Mouse (Mus musculus) left cerebral cortex, adult 9 months (tissue): ENCODE measurements around the gene Pip5k1a.
A peak's percentile ranks its signal among the peaks of the same experiment; 100 is the strongest.
"Not testable (repeated sequence)": the region's sequence is repeated elsewhere in the genome, so short reads cannot be mapped to it uniquely, and the experiment has no call there.

Source experiments
- DNase-seq, 2 experiments: peaks; one replicate each; pipeline ENCODE4 v3.0.0; 2022; ENCODE audit warnings: low spot score in 2 of 2

Pip5k1a gene

DNA sequence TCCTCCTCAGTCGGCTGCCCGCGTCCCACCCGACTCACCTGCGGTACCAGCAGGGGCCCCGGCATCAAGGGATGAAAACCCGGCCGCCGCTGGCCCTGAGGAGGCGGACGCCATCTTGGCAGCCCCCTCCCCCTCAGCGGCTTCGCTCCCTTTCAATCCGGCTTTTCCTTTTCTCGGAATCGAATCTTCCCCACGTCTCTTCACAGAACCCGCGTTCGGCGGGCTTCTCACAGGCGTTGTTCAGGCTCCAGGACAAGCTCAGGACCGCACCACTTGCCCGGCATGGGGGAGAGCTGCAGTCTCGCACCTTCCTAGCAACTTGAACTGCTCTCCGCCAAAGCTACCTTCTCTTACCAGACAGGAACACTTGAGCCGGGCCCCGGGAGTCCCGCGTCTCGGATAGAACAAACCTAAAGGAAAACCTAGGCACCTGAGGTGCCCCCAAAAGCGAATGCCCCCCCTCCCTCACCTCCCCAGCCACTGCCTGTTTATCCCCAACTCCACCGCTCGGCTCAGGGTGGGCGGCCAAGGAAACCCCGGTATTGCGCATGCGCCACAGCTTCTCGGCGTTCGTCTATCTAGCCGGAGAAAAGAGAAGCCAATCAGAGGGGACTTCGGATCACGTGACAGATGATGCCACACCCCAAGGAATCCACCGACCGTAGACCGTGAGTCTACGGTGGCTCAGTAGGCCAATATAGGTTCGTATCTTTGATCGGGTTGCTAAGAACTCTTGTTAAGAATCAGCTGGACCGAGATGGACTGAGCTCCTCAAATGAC is at the start of gene Pip5k1a:
TSS of gene Pip5k1a (minus strand) at position 593 of the 780 bp plus-strand sequence.
- peak; percentile 92 to 96 for DNase-seq

DNA sequence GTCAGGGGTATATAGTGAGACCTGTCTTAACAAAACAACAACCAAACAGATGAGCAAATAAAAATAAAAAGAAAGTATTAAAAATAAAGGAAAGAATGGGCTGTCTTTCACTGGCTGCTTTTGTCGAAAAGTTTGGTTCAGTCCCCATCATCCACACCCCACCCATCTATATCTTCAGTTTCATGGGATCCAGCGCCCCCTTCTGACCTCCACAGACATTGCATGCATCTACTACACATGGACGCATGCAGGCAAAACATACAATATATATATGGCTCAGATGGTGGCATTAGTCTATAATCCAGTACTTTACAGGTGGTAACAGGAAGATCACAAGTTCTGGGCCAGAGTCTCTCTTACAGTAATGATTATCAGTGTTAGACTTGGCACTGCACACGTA is 47.1 kb upstream of the Pip5k1a start:
- no peak for DNase-seq

DNA sequence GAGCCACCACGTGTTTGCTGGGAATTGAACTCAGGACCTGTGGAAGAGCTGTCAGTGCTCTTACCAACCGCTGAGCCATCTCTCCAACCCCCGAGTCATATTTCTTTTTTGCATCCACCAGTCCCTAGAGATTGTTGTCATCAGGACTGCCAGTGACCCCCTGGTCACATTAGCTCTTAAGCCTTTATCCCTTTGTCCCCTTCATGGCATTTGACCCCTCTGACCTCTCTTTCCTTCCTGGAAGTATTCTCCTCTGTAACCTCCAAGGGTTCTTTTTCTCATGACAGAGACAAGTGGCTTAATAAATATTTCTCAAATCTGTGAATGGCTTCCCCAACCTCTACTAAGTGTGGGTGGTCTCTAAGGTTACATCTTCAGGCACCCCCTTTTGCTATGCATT is 41.2 kb upstream of the Pip5k1a start:
- DNase-seq = no peak

GRCm38 (mm10) chr3:95142617-95143011 is 35.9 kb upstream of the Pip5k1a start:
- DNase-seq = peak in 1 of 2 experiments; percentile 89

GRCm38 (mm10) chr3:95141952-95142616 is 35.4 kb upstream of the Pip5k1a start, which contains the start of gene Tnfaip8l2:
Tnfaip8l2 (minus strand) TSS chr3:95142360.
- DNase-seq = no peak

DNA sequence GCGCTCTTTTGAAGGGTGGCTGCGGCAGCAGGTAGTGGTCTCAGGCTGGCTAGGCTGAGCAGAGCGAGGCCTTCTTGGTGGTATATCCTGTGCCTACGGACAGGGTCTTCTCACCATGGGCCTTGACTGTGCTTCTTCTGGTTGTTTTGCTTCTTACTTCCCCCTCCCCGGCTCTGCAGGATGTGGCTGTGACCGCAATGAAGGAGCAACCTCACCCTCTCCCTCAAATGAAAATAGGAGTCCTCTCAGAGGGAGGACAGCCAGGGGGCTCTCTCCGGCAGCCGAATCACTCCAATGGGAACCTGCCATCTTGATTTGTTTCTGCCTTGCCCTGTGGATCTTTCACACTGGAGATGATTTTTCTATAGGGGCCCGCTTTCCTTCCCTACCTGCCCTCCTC is 34.7 kb upstream of the Pip5k1a start:
- no peak for DNase-seq

GRCm38 (mm10) chr3:95140795-95141194 is 34.1 kb upstream of the Pip5k1a start:
- DNase-seq = no peak

DNA sequence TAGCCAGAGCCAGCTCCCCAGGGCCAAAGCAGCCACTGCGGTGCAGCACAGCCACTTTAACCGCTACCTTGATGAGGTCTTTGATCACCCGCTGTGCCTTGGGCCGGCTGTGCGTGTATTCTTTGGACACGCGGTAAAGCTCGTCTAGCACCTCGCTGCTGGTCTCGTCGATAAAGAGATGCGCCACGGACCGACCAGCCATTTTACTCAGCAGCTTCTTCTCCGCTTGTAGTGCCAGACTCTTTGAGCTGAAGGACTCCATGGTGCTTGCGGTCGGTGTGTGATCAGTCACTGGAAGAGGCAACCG is 33.5 kb upstream of the Pip5k1a start:
- DNase-seq = no peak

GRCm38 (mm10) chr3:95139586-95140288 is 33.0 kb upstream of the Pip5k1a start:
- DNase-seq = no peak

GRCm38 (mm10) chr3:95136336-95136735 is 29.6 kb upstream of the Pip5k1a start:
- DNase-seq = no peak

DNA sequence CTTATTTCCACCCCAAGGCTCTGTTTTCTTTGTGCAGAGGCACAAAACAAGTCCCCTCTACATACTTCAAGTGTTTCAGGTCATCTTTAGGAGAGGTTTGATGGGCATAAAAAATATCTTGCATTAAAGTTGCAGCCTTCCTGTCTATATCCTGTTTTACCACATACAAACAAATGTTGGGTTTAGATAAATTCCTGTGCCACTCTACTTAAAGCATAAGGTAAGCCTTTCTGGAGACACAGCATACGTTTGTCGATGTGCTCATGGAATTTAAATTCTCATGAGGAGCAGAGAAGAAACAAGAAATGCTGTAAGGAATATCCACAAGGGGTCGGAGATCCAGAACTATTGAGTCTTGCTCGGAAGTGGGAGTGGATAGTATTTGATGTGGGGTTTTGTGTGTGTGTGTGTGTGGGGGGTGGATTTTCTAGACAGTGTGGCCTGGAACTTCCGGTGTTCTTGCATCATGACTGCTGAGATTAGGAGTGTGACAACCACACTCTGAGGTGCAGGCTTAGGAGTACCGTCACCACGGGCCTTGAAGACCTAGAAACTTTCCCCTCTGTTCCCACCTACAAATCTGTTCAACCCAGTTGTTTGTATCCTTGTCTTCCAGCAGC is 28.8 kb upstream of the Pip5k1a start:
- no peak for DNase-seq

- DNase-seq = peak in 1 of 2 experiments; percentile 49
These were observed 28.3 kb upstream of the Pip5k1a start for GRCm38 (mm10) chr3:95135023-95135422.

- not testable (repeated sequence) for DNase-seq
These were observed 27.4 kb upstream of the Pip5k1a start for GRCm38 (mm10) chr3:95134133-95134532.

GRCm38 (mm10) chr3:95133680-95134101 is 27.0 kb upstream of the Pip5k1a start, which contains the start of the genes Scnm1 and Lysmd1:
Scnm1 (minus strand) TSS chr3:95134011.
Lysmd1 (plus strand) TSS chr3:95134088.
- peak; percentile 93 to 95 for DNase-seq

- DNase-seq = no peak
These were observed 26.4 kb upstream of the Pip5k1a start for GRCm38 (mm10) chr3:95133176-95133575.

- not testable (repeated sequence) for DNase-seq
These were observed 25.7 kb upstream of the Pip5k1a start for GRCm38 (mm10) chr3:95132389-95132788.

DNA sequence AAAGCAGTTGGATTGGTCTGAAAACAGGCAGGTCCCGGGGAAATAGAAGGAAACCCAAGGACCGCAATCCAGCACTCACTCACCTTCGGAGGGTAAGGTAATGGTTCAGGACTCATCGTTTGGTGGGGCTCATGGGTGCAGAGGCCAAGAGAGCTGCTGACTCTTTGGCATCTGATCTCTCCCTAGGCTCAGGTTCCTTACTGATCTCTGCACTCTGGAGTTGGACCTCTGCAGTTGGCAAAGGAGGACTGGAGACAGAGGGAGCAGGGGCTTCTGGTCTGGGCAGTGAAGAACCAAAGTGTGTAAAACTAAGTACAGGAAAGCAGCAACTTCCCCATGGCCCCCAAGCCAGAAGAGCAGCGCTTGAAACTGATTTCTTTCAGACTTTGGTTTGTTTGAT is 23.4 kb upstream of the Pip5k1a start:
- no peak for DNase-seq

DNA sequence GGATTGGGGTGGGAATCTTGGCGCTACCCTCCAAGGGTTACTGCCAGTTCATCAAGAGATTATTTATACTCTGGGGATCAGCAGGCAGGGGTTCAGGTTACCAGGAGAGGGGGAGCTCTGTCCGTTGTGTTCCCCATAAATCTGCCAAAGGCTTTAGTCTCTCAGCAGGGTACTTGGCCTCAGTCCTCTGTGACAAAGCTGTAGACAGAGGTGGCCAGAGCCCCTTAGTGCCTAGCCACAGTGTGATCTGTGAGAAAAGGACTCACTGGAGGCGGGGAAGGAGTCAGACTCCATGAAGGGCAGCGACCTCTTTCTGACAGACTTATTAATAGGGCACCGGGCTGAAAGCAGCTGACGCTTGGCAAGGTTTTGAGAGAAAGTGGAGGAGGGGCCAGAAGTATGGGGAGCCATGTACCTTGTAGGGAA is 22.5 kb upstream of the Pip5k1a start:
- no peak for DNase-seq

GRCm38 (mm10) chr3:95124972-95125371 is 18.2 kb upstream of the Pip5k1a start:
- DNase-seq = no peak

DNA sequence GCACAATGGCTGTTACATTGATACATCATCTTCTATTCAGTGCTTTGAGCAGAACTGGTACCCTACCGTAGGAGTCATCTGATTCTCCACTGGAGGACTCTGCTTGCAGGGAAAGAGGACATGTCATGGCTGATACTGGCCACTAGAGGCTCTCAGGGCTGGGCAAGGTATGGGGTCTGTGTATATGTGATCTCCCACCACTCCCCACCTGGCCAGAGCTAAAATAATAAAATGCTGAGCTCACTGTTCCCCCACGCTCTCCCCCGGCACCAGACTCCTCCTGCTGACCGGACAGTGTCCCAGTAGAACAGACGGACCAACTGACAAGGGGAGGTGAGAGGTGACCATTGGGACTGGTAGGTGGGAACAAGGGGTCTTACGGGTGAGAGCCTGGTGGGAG is 17.5 kb upstream of the Pip5k1a start, which contains the start of gene Tmod4:
TSS of gene Tmod4 (plus strand) at position 231 of the 400 bp plus-strand sequence.
- DNase-seq = no peak

DNA sequence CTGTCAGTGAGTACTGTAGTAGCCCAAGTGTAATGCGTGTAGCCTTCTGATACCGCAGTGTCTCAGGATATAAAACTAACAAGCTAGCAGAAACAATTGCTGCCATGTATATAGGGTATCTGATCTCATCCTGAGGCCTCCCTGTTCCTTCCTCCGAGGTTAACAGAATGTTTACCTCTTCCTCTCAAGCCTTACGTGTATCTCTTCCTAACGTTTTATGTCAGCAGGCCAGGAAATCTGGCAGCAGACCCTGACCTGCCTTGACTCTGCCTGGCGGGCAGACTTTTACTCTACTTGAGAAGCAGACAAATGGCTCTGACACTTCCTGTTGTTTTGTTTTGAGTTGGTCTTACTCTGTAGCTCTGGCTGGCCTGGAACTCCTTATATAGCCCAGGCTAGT is 14.8 kb upstream of the Pip5k1a start:
- no peak for DNase-seq

DNA sequence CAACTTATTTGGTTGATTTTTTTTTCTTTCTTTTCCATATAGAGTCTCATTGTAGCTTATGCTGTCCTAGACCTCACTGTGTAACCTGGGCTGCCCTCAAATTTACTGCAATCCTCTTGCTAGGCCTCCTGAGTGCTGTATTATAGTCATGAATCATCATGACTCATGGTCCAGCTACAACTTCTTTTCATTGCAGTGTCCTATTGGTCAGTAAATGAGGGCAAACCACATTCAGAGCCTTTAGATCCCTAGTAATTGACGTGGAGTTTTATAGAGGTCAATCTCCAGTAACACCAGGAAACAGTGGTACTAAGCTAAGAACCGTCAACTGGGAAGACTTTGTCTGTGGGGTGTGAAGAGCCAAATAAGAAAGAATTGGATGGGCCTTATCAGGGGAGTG is 11.0 kb upstream of the Pip5k1a start:
- no peak for DNase-seq
